Mouse (Mus musculus): Measurements from ENCODE around the gene Mta3. TPM values are rescaled to one million over a fixed set of nuclear protein-coding genes. Genes with fewer than 3 reads are reported as not detected.

The Mta3 gene
- total and polyA plus RNA-seq, 2 experiments from 2014 or later, result 35.7 to 38.9 TPM

GRCm38 (mm10) chr17:83786418-83786817 lies 80.5 kb downstream of the Mta3 start:
- Histone ChIP-seq H3K27me3 (ENCODE audit: insufficient read depth, low read length) (no peaks in the 10 kb centered on the region), H3K36me3 (ENCODE audit: insufficient read depth) (no peaks in the 10 kb centered on the region), H3K4me2 (ENCODE audit: low read depth) (no peak overlapping the region), H3K9me3 (ENCODE audit: low read length) (no peaks in the 10 kb centered on the region), H3K4me3 (ENCODE audit: low read depth, low read length) (no peak overlapping the region), H3K4me1 (ENCODE audit: insufficient read depth) (peaks cover 6% of the 10 kb centered on the region; the same call in 1 of the 2 replicates), H3K27ac (ENCODE audit: low read depth, low read length) (no peak overlapping the region), H3K9ac (no peak overlapping the region)
- DNase-seq, result no peak
- 96% methylated on average over 6 of the region's 6 CpGs for WGBS
- no peak for ATAC-seq
- no peak for TF ChIP-seq CTCF (IDR thresholded peaks at IDR 0.05; ENCODE audit: low read depth)

- no peak overlapping the region for H3K4me3 ChIP-seq (ENCODE audit: low read depth, low read length)
- DNase-seq, result no peak
- WGBS, result 74% methylated on average over 5 of the region's 5 CpGs
- ATAC-seq, result no peak
- H3K9ac ChIP-seq, result no peak overlapping the region
- no peaks in the 10 kb centered on the region for H3K27me3 ChIP-seq (ENCODE audit: insufficient read depth, low read length)
- H3K9me3 ChIP-seq (ENCODE audit: low read length), result no peaks in the 10 kb centered on the region
- TF ChIP-seq CTCF (IDR thresholded peaks at IDR 0.05; ENCODE audit: low read depth), result no peak
- no peaks in the 10 kb centered on the region for H3K36me3 ChIP-seq (ENCODE audit: insufficient read depth)
- no peak overlapping the region for H3K27ac ChIP-seq (ENCODE audit: low read depth, low read length)
- no peaks in the 10 kb centered on the region for H3K4me1 ChIP-seq (ENCODE audit: insufficient read depth)
- no peak overlapping the region for H3K4me2 ChIP-seq (ENCODE audit: low read depth)
Measured at GRCm38 (mm10) chr17:83790158-83790557, 84.2 kb downstream of the Mta3 start.

GRCm38 (mm10) chr17:83792388-83792787 lies 86.4 kb downstream of the Mta3 start:
- 30% methylated on average over 23 of the region's 23 CpGs for WGBS
- TF ChIP-seq CTCF (IDR thresholded peaks at IDR 0.05; ENCODE audit: low read depth), result no peak
- peak overlapping the region; percentile 25 for H3K4me3 ChIP-seq (ENCODE audit: low read depth, low read length)
- H3K36me3 ChIP-seq (ENCODE audit: insufficient read depth), result no peaks in the 10 kb centered on the region
- ATAC-seq (peak; percentile 56; the same call in 1 of the 2 replicates), DNase-seq (peak; percentile 39)
- H3K27me3 ChIP-seq (ENCODE audit: insufficient read depth, low read length), result no peaks in the 10 kb centered on the region
- no peak overlapping the region for H3K9ac ChIP-seq
- no peaks in the 10 kb centered on the region for H3K9me3 ChIP-seq (ENCODE audit: low read length)
- H3K4me1 ChIP-seq (ENCODE audit: insufficient read depth), result no peaks in the 10 kb centered on the region
- H3K4me2 ChIP-seq (ENCODE audit: low read depth), result peak overlapping the region; percentile 38
- H3K27ac ChIP-seq (ENCODE audit: low read depth, low read length), result no peak overlapping the region

GRCm38 (mm10) chr17:83795121-83795520 lies 89.2 kb downstream of the Mta3 start:
- H3K27me3 ChIP-seq (ENCODE audit: insufficient read depth, low read length), result no peaks in the 10 kb centered on the region
- no peak overlapping the region for H3K27ac ChIP-seq (ENCODE audit: low read depth, low read length)
- no peak overlapping the region for H3K4me2 ChIP-seq (ENCODE audit: low read depth)
- no peaks in the 10 kb centered on the region for H3K4me1 ChIP-seq (ENCODE audit: insufficient read depth)
- H3K9ac ChIP-seq, result no peak overlapping the region
- no peak overlapping the region for H3K4me3 ChIP-seq (ENCODE audit: low read depth, low read length)
- ATAC-seq (no peak), DNase-seq (no peak)
- TF ChIP-seq CTCF (IDR thresholded peaks at IDR 0.05; ENCODE audit: low read depth), result no peak
- WGBS, result 95% methylated on average over 17 of the region's 17 CpGs
- H3K36me3 ChIP-seq (ENCODE audit: insufficient read depth), result peaks cover 6% of the 10 kb centered on the region; the same call in 1 of the 2 replicates
- H3K9me3 ChIP-seq (ENCODE audit: low read length), result no peaks in the 10 kb centered on the region

GRCm38 (mm10) chr17:83799506-83800050 lies 93.6 kb downstream of the Mta3 start:
- Histone ChIP-seq H3K9me3 (ENCODE audit: low read length) (no peaks in the 10 kb centered on the region), H3K9ac (no peak overlapping the region), H3K27me3 (ENCODE audit: insufficient read depth, low read length) (no peaks in the 10 kb centered on the region), H3K36me3 (ENCODE audit: insufficient read depth) (peaks cover 28% of the 10 kb centered on the region), H3K4me1 (ENCODE audit: insufficient read depth) (no peaks in the 10 kb centered on the region), H3K27ac (ENCODE audit: low read depth, low read length) (no peak overlapping the region), H3K4me2 (ENCODE audit: low read depth) (no peak overlapping the region), H3K4me3 (ENCODE audit: low read depth, low read length) (no peak overlapping the region)
- DNase-seq, result no peak
- TF ChIP-seq CTCF (IDR thresholded peaks at IDR 0.05; ENCODE audit: low read depth), result no peak
- no peak for ATAC-seq
- WGBS, result 91% methylated on average over 11 of the region's 11 CpGs

GRCm38 (mm10) chr17:83803987-83804386 lies 98.0 kb downstream of the Mta3 start:
- no peak overlapping the region for H3K27ac ChIP-seq (ENCODE audit: low read depth, low read length)
- no peaks in the 10 kb centered on the region for H3K27me3 ChIP-seq (ENCODE audit: insufficient read depth, low read length)
- ATAC-seq, result no peak
- H3K36me3 ChIP-seq (ENCODE audit: insufficient read depth), result peaks cover 40% of the 10 kb centered on the region
- no peaks in the 10 kb centered on the region for H3K9me3 ChIP-seq (ENCODE audit: low read length)
- no peaks in the 10 kb centered on the region for H3K4me1 ChIP-seq (ENCODE audit: insufficient read depth)
- H3K4me3 ChIP-seq (ENCODE audit: low read depth, low read length), result no peak overlapping the region
- no peak overlapping the region for H3K9ac ChIP-seq
- H3K4me2 ChIP-seq (ENCODE audit: low read depth), result no peak overlapping the region
- TF ChIP-seq CTCF (IDR thresholded peaks at IDR 0.05; ENCODE audit: low read depth), result no peak
- DNase-seq, result no peak
- WGBS, result 70% methylated on average over 9 of the region's 9 CpGs

GRCm38 (mm10) chr17:83805078-83805477 lies 99.1 kb downstream of the Mta3 start:
- no peak overlapping the region for H3K4me3 ChIP-seq (ENCODE audit: low read depth, low read length)
- no peaks in the 10 kb centered on the region for H3K9me3 ChIP-seq (ENCODE audit: low read length)
- no peak for TF ChIP-seq CTCF (IDR thresholded peaks at IDR 0.05; ENCODE audit: low read depth)
- no peak for DNase-seq
- H3K27me3 ChIP-seq (ENCODE audit: insufficient read depth, low read length), result no peaks in the 10 kb centered on the region
- no peak overlapping the region for H3K27ac ChIP-seq (ENCODE audit: low read depth, low read length)
- peaks cover 36% of the 10 kb centered on the region for H3K36me3 ChIP-seq (ENCODE audit: insufficient read depth)
- no peaks in the 10 kb centered on the region for H3K4me1 ChIP-seq (ENCODE audit: insufficient read depth)
- WGBS, result 93% methylated on average over 9 of the region's 9 CpGs
- ATAC-seq, result no peak
- no peak overlapping the region for H3K4me2 ChIP-seq (ENCODE audit: low read depth)
- no peak overlapping the region for H3K9ac ChIP-seq
